Mouse (Mus musculus) liver, embryonic 15.5 days (tissue): ENCODE measurements around the gene Tubgcp2. TPM values are rescaled to one million over a fixed set of nuclear protein-coding genes. Genes with fewer than 3 reads are reported as not detected.

Experiments
- ATAC-seq: fragments of 200-750 bp; cut with Nextera tagmentation; 2 replicates; pipeline ENCODE4 v1.8.0; 2017; ENCODE audit warnings: moderate number of reproducible peaks, mild to moderate bottlenecking, moderate library complexity; ENCODE audit not compliant: insufficient read depth
- H3K27ac ChIP-seq: fragments of 300-500 bp; sonication (generic); replicated peaks from 2 replicates; pipeline ENCODE4 v1.5.1; 2015; ENCODE audit warnings: mild to moderate bottlenecking, inconsistent platforms
- H3K27me3 ChIP-seq: fragments of 300-500 bp; sonication (generic); 2 replicates; pipeline ENCODE4 v1.6.1; 2015; ENCODE audit warnings: mild to moderate bottlenecking, inconsistent platforms
- H3K36me3 ChIP-seq: fragments of 300-500 bp; sonication (generic); replicated peaks from 2 replicates; pipeline ENCODE4 v1.6.1; 2015; ENCODE audit warnings: moderate library complexity, mild to moderate bottlenecking, inconsistent platforms
- H3K4me1 ChIP-seq: fragments of 300-500 bp; sonication (generic); replicated peaks from 2 replicates; pipeline ENCODE4 v1.6.1; 2015; ENCODE audit warnings: inconsistent platforms
- H3K4me2 ChIP-seq: fragments of 300-500 bp; sonication (generic); 2 replicates; pipeline ENCODE4 v1.6.1; 2015; ENCODE audit warnings: moderate library complexity, mild to moderate bottlenecking, inconsistent platforms
- H3K4me3 ChIP-seq: fragments of 300-500 bp; sonication (generic); replicated peaks from 2 replicates; pipeline ENCODE4 v1.5.1; 2015; ENCODE audit warnings: mild to moderate bottlenecking, inconsistent platforms
- H3K9ac ChIP-seq: fragments of 300-500 bp; sonication (generic); 2 replicates; pipeline ENCODE4 v1.6.1; 2015; ENCODE audit warnings: moderate library complexity, mild to moderate bottlenecking, inconsistent platforms
- H3K9me3 ChIP-seq: fragments of 300-500 bp; sonication (generic); replicated peaks from 2 replicates; pipeline ENCODE4 v1.6.1; 2016; ENCODE audit warnings: inconsistent platforms
- WGBS: fragments of 180-500 bp; shearing (Covaris S2); methylation state at CpG from one replicate; pipeline ENCODE4 v1.1.7; 2015; ENCODE audit warnings: mixed read lengths; ENCODE audit not compliant: insufficient replicate concordance; 5-methylcytosine and 5-hydroxymethylcytosine counted together
- polyA plus RNA-seq: library from polyadenylated mRNA; unstranded; fragments of >200 nt; fragmentation: Nextera tagmentation; extraction: Ambion mirVana; gene quantifications from 2 replicates; pipeline ENCODE4 v1.2.1, GENCODE M21; 2015

Gene Tubgcp2
- polyA plus RNA-seq, 1 experiment from 2014 or later = 21.4 TPM

GRCm38 (mm10) chr7:140061832-140062130, 25.3 kb upstream of the Tubgcp2 start:
- peaks cover 89% of the 10 kb centered on the region for H3K27me3 ChIP-seq
- no peaks in the 10 kb centered on the region for H3K36me3 ChIP-seq
- no peak for ATAC-seq
- H3K9me3 ChIP-seq = no peaks in the 10 kb centered on the region
- 0 out of 2 replicates have a peak, but pooled peaks cover 4% of the 10 kb centered on the region for H3K4me1 ChIP-seq
- H3K4me3 ChIP-seq = no peak overlapping the region
- no peak overlapping the region for H3K9ac ChIP-seq
- H3K27ac ChIP-seq = no peak overlapping the region
- H3K4me2 ChIP-seq = no peak overlapping the region
- WGBS = 7% methylated on average over 6 of the region's 6 CpGs

GRCm38 (mm10) chr7:140060936-140061831, 24.7 kb upstream of the Tubgcp2 start:
- H3K36me3 ChIP-seq = no peaks in the 10 kb centered on the region
- 0 out of 2 replicates have a peak, but pooled peaks cover 4% of the 10 kb centered on the region for H3K4me1 ChIP-seq
- H3K4me2 ChIP-seq = peak overlapping the region; percentile 40
- H3K27ac ChIP-seq = no peak overlapping the region
- H3K4me3 ChIP-seq = no peak overlapping the region
- no peaks in the 10 kb centered on the region for H3K9me3 ChIP-seq
- no peak for ATAC-seq
- H3K27me3 ChIP-seq = peaks cover 95% of the 10 kb centered on the region
- no peak overlapping the region for H3K9ac ChIP-seq
- WGBS = 3% methylated on average over 47 of the region's 47 CpGs

GRCm38 (mm10) chr7:140059601-140060000, 23.1 kb upstream of the Tubgcp2 start:
- no peak overlapping the region for H3K4me3 ChIP-seq
- H3K36me3 ChIP-seq = no peaks in the 10 kb centered on the region
- H3K9me3 ChIP-seq = no peaks in the 10 kb centered on the region
- no peak overlapping the region for H3K4me2 ChIP-seq
- H3K9ac ChIP-seq = no peak overlapping the region
- peaks cover 97% of the 10 kb centered on the region for H3K27me3 ChIP-seq
- no peak overlapping the region for H3K27ac ChIP-seq
- H3K4me1 ChIP-seq = 0 out of 2 replicates have a peak, but pooled peaks cover 4% of the 10 kb centered on the region
- ATAC-seq = no peak
- 22% methylated on average over 4 of the region's 4 CpGs for WGBS

- Histone ChIP-seq H3K9me3 (no peaks in the 10 kb centered on the region), H3K4me2 (no peak overlapping the region), H3K36me3 (no peaks in the 10 kb centered on the region), H3K4me3 (no peak overlapping the region), H3K4me1 (0 out of 2 replicates have a peak, but pooled peaks cover 4% of the 10 kb centered on the region), H3K9ac (no peak overlapping the region), H3K27me3 (peaks cover 95% of the 10 kb centered on the region), H3K27ac (no peak overlapping the region)
- no peak for ATAC-seq
- WGBS = 19% methylated on average over 7 of the region's 7 CpGs
Observed at GRCm38 (mm10) chr7:140058528-140058927, 22.1 kb upstream of the Tubgcp2 start.

- no peaks in the 10 kb centered on the region for H3K9me3 ChIP-seq
- no peak for ATAC-seq
- peak overlapping the region; percentile 49 for H3K4me2 ChIP-seq
- H3K27ac ChIP-seq = no peak overlapping the region
- H3K4me1 ChIP-seq = 0 out of 2 replicates have a peak, but pooled peaks cover 4% of the 10 kb centered on the region
- H3K36me3 ChIP-seq = no peaks in the 10 kb centered on the region
- WGBS = 3% methylated on average over 53 of the region's 53 CpGs
- peaks cover 95% of the 10 kb centered on the region for H3K27me3 ChIP-seq
- H3K9ac ChIP-seq = no peak overlapping the region
- peak overlapping the region; percentile 30 for H3K4me3 ChIP-seq
Observed at GRCm38 (mm10) chr7:140057413-140058407, 21.2 kb upstream of the Tubgcp2 start.

- Histone ChIP-seq H3K4me2 (no peak overlapping the region), H3K9me3 (no peaks in the 10 kb centered on the region), H3K9ac (no peak overlapping the region), H3K36me3 (no peaks in the 10 kb centered on the region), H3K4me3 (no peak overlapping the region), H3K27me3 (peaks cover 95% of the 10 kb centered on the region), H3K4me1 (peaks cover 2% of the 10 kb centered on the region; the same call in 1 of the 2 replicates), H3K27ac (no peak overlapping the region)
- WGBS = 65% methylated on average over 4 of the region's 4 CpGs
- ATAC-seq = no peak
Observed at GRCm38 (mm10) chr7:140054124-140054523, 17.7 kb upstream of the Tubgcp2 start.

- H3K4me1 ChIP-seq = peaks cover 10% of the 10 kb centered on the region; the same call in 1 of the 2 replicates
- no peak overlapping the region for H3K9ac ChIP-seq
- peak overlapping the region; percentile 36 for H3K4me3 ChIP-seq
- peaks cover 98% of the 10 kb centered on the region for H3K27me3 ChIP-seq
- WGBS = 1% methylated on average over 34 of the region's 34 CpGs
- no peak for ATAC-seq
- H3K9me3 ChIP-seq = no peaks in the 10 kb centered on the region
- H3K36me3 ChIP-seq = no peaks in the 10 kb centered on the region
- H3K27ac ChIP-seq = no peak overlapping the region
- peak overlapping the region; percentile 58 for H3K4me2 ChIP-seq
Observed at GRCm38 (mm10) chr7:140049115-140049689, 12.7 kb upstream of the Tubgcp2 start.

GRCm38 (mm10) chr7:140048361-140049114, 12.1 kb upstream of the Tubgcp2 start, which contains the start of gene Msx3:
Gene Msx3 (minus strand): TSS chr7:140049089.
- peak within 1 kb of the TSS; percentile 36 for H3K4me3 ChIP-seq
- peak within 1 kb of the TSS; percentile 58 for H3K4me2 ChIP-seq
- no peak within 1 kb of the TSS for H3K9ac ChIP-seq
- H3K9me3 ChIP-seq = no peaks in the 10 kb centered on the region
- no peak for ATAC-seq
- peaks cover 99% of the 10 kb centered on the region for H3K27me3 ChIP-seq
- H3K27ac ChIP-seq = no peak within 1 kb of the TSS
- H3K4me1 ChIP-seq = peaks cover 10% of the 10 kb centered on the region; the same call in 1 of the 2 replicates
- no peaks in the 10 kb centered on the region for H3K36me3 ChIP-seq
- 3% methylated on average over 56 of the region's 56 CpGs for WGBS

GRCm38 (mm10) chr7:140047811-140048311, 11.4 kb upstream of the Tubgcp2 start:
- Histone ChIP-seq H3K27me3 (peaks cover 95% of the 10 kb centered on the region), H3K9me3 (no peaks in the 10 kb centered on the region), H3K27ac (no peak overlapping the region), H3K4me1 (peaks cover 13% of the 10 kb centered on the region), H3K9ac (no peak overlapping the region; the same call in 1 of the 2 replicates), H3K36me3 (no peaks in the 10 kb centered on the region), H3K4me2 (peak overlapping the region; percentile 58), H3K4me3 (peak overlapping the region; percentile 36; the same call in 1 of the 2 replicates)
- no peak for ATAC-seq
- WGBS = under 1% methylated on average over 33 of the region's 33 CpGs

GRCm38 (mm10) chr7:140045546-140045945, 9.1 kb upstream of the Tubgcp2 start:
- Histone ChIP-seq H3K36me3 (peaks cover 7% of the 10 kb centered on the region; the same call in 1 of the 2 replicates), H3K4me1 (peaks cover 19% of the 10 kb centered on the region), H3K4me2 (no peak overlapping the region), H3K27me3 (peaks cover 72% of the 10 kb centered on the region), H3K9me3 (no peaks in the 10 kb centered on the region), H3K27ac (no peak overlapping the region), H3K9ac (no peak overlapping the region), H3K4me3 (no peak overlapping the region)
- 51% methylated on average over 4 of the region's 4 CpGs for WGBS
- ATAC-seq = no peak
